ENCODE assay signal across 13 mouse cellular contexts in the genomic region with DNA sequence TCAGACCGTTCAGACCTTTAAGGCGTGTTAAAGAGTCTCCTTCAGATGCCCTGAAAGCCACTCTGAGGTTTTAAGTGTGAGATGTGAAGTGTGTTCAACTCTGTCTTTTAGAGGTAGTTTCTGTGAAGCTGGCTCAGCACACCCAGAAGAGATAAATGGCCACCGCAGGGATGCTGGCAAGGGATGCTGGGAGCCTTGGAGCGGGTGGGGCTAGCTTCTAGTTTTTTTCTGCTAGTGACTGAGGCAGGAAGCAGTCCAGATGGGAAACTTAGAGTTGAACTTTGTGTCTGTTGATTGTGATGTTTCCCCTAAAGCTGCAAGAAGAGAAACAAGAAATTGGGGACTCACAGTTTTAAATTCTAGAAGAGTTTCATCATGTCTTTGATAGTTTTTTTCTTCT.
DNase-seq lines count a peak whose midpoint lies in the region; ATAC-seq and TF ChIP-seq lines count a peak whose summit lies in the region.
"Had no signal": no experiment of that assay in that cellular context is flagged by ENCODE, and none has a peak within 500 bp of the region (broad histone marks: within the 10 kb centered on the region; RNA-seq: fewer than 3 reads in every experiment).

No protein-coding gene starts in this region.

- H3K9me3 ChIP-seq in liver, postnatal 0 days (ENCODE audit: low read length) = no peaks in the 10 kb centered on the region

- no peak for TF ChIP-seq CTCF in liver, postnatal 0 days (IDR thresholded peaks at IDR 0.05; ENCODE audit: low read depth)

- no peak for ATAC-seq in liver, postnatal 0 days
- ATAC-seq: Patski had no signal

- peaks cover 3% of the 10 kb centered on the region for H3K4me1 ChIP-seq in liver, postnatal 0 days (ENCODE audit: insufficient read depth)

- no peak overlapping the region for H3K4me3 ChIP-seq in liver, postnatal 0 days (ENCODE audit: low read depth, low read length)
- H3K4me3 ChIP-seq: myocyte had no signal

- no peaks in the 10 kb centered on the region for H3K27me3 ChIP-seq in liver, postnatal 0 days (ENCODE audit: insufficient read depth, low read length)

- H3K36me3 ChIP-seq in liver, postnatal 0 days (replicated peaks; ENCODE audit: insufficient read depth, low read length) = no peaks in the 10 kb centered on the region

- no peak for TF ChIP-seq EP300 in liver, postnatal 0 days (IDR thresholded peaks at IDR 0.05; ENCODE audit: low read depth)

- no peak overlapping the region for H3K27ac ChIP-seq in liver, postnatal 0 days (ENCODE audit: low read depth)

- peak; percentile 92 for DNase-seq in heart, adult 11 months
- DNase-seq in heart, postnatal 14 days = no peak
- DNase-seq in liver (peak; percentile 17), ES-CJ7 (ENCODE audit: low read depth, low spot score) (peak; percentile 3), ZHBTc4 (ENCODE audit: low read depth, low spot score) (peak; percentile 8)
- no peak for DNase-seq in liver, postnatal 0 days
- no peak for DNase-seq in ovary, postnatal 36 days (ENCODE audit: low spot score)
- DNase-seq: adrenal gland, adult 8-10 months; cerebellum, postnatal 25 days; kidney, adult 2 months; thymus, postnatal 4 days had no signal

- H3K9ac ChIP-seq in liver, postnatal 0 days (replicated peaks) = no peak overlapping the region

- WGBS in liver, postnatal 0 days (ENCODE audit: insufficient replicate concordance) = 58% methylated on average over 4 of the region's 4 CpGs

- intact Hi-C loops in heart, postnatal 14 days (cut with DNase I) = no loop called here

- H3K4me2 ChIP-seq in liver, postnatal 0 days (ENCODE audit: low read depth, low read length) = no peak overlapping the region

Comparison
In these comparisons a context has a peak if more than half of its experiments do, and no peak if none do; other contexts are left out.
1. DNase-seq: peak in heart, adult 11 months (single experiment), liver (single experiment), ES-CJ7 (single experiment) and ZHBTc4 (single experiment); none in heart, postnatal 14 days (0 of 2), liver, postnatal 0 days (single experiment) and ovary, postnatal 36 days (single experiment).